Mouse (Mus musculus): ENCODE measurements around the gene Tspear. TPM values are rescaled to one million over a fixed set of nuclear protein-coding genes. Genes with fewer than 3 reads are reported as not detected.
"Not testable (repeated sequence)": the region's sequence is repeated elsewhere in the genome, so short reads cannot be mapped to it uniquely, and the experiment has no call there.

Gene Tspear
- polyA plus RNA-seq, 1 experiment, result 1.6 TPM

GRCm38 (mm10) chr10:77715507-77715906 lies 29.1 kb downstream of the Tspear start, which contains the start of gene Gm10142:
Gene Gm10142 (plus strand): TSS chr10:77715807.
- DNase-seq (ENCODE audit: low read depth), result no peak
- no peak for TF ChIP-seq CTCF (IDR thresholded peaks at IDR 0.05; ENCODE audit: borderline replicate concordance, extremely low read depth, insufficient read depth, insufficient read length)
- no peak for TF ChIP-seq POLR2A (IDR thresholded peaks at IDR 0.05; ENCODE audit: borderline replicate concordance, extremely low read depth, insufficient read depth, insufficient read length, poor library complexity, severe bottlenecking)

DNA sequence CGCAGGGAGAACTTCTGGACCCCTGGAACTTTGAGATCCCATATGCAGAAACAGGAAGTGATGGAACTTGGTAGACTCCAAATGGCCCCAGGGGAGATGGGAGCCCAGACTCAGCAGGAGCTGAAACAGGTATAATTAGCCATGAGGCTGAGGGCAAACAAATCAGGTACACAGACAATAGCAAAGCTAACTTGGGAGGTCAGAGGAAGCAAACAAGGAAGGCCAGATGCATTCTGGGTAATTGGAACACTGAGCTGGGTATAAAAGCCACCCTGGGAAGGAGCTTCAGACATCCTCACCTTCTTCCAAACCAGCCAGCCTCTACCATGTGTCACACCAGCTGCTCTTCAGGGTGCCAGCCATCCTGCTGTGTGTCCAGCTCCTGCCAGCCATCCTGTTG lies 33.9 kb downstream of the Tspear start, which contains the start of gene Krtap12-1:
Gene Krtap12-1 (plus strand): TSS at position 301 of the 400 bp plus-strand sequence.
- not testable (repeated sequence) for DNase-seq (ENCODE audit: low read depth)

GRCm38 (mm10) chr10:77724855-77725254 lies 38.5 kb downstream of the Tspear start:
- TF ChIP-seq POLR2A (IDR thresholded peaks at IDR 0.05; ENCODE audit: borderline replicate concordance, extremely low read depth, insufficient read depth, insufficient read length, poor library complexity, severe bottlenecking), result no peak
- TF ChIP-seq CTCF (IDR thresholded peaks at IDR 0.05; ENCODE audit: borderline replicate concordance, extremely low read depth, insufficient read depth, insufficient read length), result 0 out of 2 replicates have a peak, but pooled peaks have one; percentile 23
- peak; percentile 3 for DNase-seq (ENCODE audit: low read depth)

GRCm38 (mm10) chr10:77726186-77726585 lies 39.8 kb downstream of the Tspear start, which contains the start of gene Gm10100:
Gene Gm10100 (plus strand): TSS chr10:77726486.
- TF ChIP-seq CTCF (IDR thresholded peaks at IDR 0.05; ENCODE audit: borderline replicate concordance, extremely low read depth, insufficient read depth, insufficient read length), result no peak
- no peak for DNase-seq (ENCODE audit: low read depth)

GRCm38 (mm10) chr10:77728280-77728679 lies 41.9 kb downstream of the Tspear start:
- no peak for TF ChIP-seq POLR2A (IDR thresholded peaks at IDR 0.05; ENCODE audit: borderline replicate concordance, extremely low read depth, insufficient read depth, insufficient read length, poor library complexity, severe bottlenecking)
- TF ChIP-seq CTCF (IDR thresholded peaks at IDR 0.05; ENCODE audit: borderline replicate concordance, extremely low read depth, insufficient read depth, insufficient read length), result no peak
- no peak for DNase-seq (ENCODE audit: low read depth)

GRCm38 (mm10) chr10:77729241-77729640 lies 42.9 kb downstream of the Tspear start:
- DNase-seq (ENCODE audit: low read depth), result no peak
- peak; percentile 40 for TF ChIP-seq CTCF (IDR thresholded peaks at IDR 0.05; ENCODE audit: borderline replicate concordance, extremely low read depth, insufficient read depth, insufficient read length)
- TF ChIP-seq POLR2A (IDR thresholded peaks at IDR 0.05; ENCODE audit: borderline replicate concordance, extremely low read depth, insufficient read depth, insufficient read length, poor library complexity, severe bottlenecking), result no peak

DNA sequence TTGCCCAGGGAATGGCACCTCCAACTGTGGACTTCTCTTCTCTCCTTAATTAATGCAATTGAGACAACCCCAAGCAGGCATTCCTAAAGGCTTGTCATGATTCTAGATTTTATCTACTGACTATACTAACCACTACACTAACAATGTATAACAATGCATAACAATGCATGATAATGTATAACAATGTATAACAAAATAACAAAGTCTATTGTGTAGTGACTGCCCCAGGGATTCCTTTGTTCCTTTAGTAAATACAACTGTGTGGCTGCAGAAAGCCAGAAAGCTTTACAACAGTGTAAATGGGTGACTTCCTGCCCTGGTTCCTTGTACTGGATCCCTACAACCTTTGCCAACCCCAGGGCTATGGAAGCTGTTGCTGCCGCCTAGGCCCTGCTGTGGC lies 49.6 kb downstream of the Tspear start:
- no peak for TF ChIP-seq POLR2A (IDR thresholded peaks at IDR 0.05; ENCODE audit: borderline replicate concordance, extremely low read depth, insufficient read depth, insufficient read length, poor library complexity, severe bottlenecking)
- TF ChIP-seq CTCF (IDR thresholded peaks at IDR 0.05; ENCODE audit: borderline replicate concordance, extremely low read depth, insufficient read depth, insufficient read length), result no peak
- DNase-seq (ENCODE audit: low read depth), result no peak

DNA sequence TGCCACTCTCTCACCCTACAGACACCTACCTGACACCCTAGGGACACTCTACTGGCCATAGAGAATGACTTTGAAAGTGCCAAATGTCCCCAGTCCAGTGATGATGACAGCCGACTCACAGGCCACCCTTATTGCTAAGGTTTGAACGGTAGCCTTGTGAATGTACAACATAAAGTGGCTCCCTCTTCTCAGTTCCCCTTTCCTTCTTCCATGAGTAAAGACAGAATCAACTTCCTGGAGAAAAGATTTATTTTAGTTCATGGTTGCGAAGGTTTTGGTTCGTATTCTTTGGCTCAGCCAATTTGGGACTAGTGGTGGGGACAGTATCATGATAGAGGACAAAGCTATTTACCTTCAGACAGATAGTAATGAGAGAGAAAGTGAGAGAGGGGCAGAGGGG lies 52.6 kb downstream of the Tspear start:
- DNase-seq (ENCODE audit: low read depth), result no peak
- no peak for TF ChIP-seq POLR2A (IDR thresholded peaks at IDR 0.05; ENCODE audit: borderline replicate concordance, extremely low read depth, insufficient read depth, insufficient read length, poor library complexity, severe bottlenecking)
- TF ChIP-seq CTCF (IDR thresholded peaks at IDR 0.05; ENCODE audit: borderline replicate concordance, extremely low read depth, insufficient read depth, insufficient read length), result no peak

DNA sequence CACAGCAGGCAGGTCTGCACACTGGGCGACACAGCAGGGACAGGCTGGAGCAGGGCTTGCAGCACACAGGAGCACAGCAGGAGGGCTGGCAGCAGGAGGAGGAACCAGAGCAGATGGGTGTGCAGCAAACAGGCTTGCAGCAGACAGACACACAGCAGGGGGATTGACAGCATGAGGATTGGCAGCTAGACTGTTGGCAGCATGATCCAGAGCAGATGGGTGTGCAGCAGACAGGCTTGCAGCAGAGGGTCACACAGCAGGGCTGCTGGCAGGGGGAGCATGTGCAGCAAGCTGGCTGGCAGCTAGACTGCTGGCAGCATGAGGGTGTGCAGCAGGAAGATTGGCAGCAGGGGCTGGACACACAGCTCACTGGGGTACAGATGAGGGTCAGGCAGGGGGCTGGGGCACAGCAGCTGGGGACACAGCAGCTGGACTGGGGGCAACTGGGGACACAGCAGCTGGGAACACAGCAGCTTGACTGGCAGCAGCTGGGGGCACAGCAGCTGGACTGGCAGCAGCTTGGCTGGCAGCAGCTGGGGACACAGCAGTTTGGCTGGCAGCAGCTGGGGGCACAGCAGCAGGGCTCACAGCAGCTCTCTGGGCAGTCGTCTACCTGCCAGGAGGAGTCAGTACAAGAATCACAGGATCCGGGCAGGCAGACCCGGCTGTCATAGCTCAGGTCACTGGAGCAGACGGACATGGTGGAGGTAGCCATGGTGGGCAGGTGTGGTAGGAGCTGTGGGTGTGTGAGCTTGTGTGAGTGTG lies 55.7 kb downstream of the Tspear start, which contains the start of gene Gm18596:
Gene Gm18596 (minus strand): TSS at position 715 of the 765 bp plus-strand sequence.
- DNase-seq (ENCODE audit: low read depth), result peak; percentile 56

- peak; percentile 18 for DNase-seq (ENCODE audit: low read depth)
These were observed 64.3 kb downstream of the Tspear start for GRCm38 (mm10) chr10:77750686-77751085.

- DNase-seq (ENCODE audit: low read depth), result not testable (repeated sequence)
These were observed 64.9 kb downstream of the Tspear start, which contains the start of gene Gm9736 for GRCm38 (mm10) chr10:77751254-77751653. Gene Gm9736 (minus strand): TSS chr10:77751354.

- not testable (repeated sequence) for DNase-seq (ENCODE audit: low read depth)
These were observed 65.9 kb downstream of the Tspear start for GRCm38 (mm10) chr10:77752312-77752711.

GRCm38 (mm10) chr10:77753448-77753847 lies 67.1 kb downstream of the Tspear start:
- TF ChIP-seq POLR2A (IDR thresholded peaks at IDR 0.05; ENCODE audit: borderline replicate concordance, extremely low read depth, insufficient read depth, insufficient read length, poor library complexity, severe bottlenecking), result no peak
- TF ChIP-seq CTCF (IDR thresholded peaks at IDR 0.05; ENCODE audit: borderline replicate concordance, extremely low read depth, insufficient read depth, insufficient read length), result no peak
- DNase-seq (ENCODE audit: low read depth), result no peak

- DNase-seq (ENCODE audit: low read depth), result not testable (repeated sequence)
These were observed 73.2 kb downstream of the Tspear start, which contains the start of gene Gm3233 for GRCm38 (mm10) chr10:77759582-77759981. Gene Gm3233 (minus strand): TSS chr10:77759682.

Measured in brain, embryonic 14.5 days (tissue).